32 mouse cellular contexts compared by ENCODE assay signal in the genomic region with DNA sequence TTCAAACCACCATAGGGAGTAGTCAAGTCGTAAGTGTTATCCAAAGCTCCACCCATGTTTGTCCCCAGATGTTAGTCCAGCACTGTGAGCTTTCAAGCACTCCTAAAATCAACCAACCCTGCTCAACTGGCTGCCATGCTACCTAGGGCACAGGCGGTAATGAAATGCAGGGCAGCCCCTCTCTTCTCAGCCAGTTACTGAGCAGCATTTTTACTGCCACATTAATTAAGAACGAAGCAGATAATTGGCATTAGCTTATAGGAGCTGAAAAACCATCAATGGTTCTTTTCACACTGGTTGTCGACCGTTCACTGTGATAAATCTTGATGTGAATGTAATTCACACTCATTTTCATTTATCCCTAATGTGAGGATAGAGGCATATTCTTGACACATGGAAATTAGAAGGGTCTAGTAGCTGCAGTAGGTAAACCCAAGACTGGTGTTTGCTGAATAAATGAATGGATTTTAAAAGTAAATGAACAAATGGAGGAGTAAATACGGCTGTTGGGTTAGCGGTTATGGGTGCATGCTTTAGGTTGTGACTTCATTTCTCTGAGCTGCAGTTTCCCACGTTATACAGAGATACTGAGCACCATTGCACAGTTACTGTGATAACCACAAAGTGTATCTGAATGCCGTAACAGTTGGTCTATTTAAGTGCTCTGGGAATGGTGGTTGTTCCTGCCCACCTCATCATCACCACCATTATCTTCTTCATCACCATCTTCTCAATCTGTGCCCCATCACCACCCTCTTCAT.
DNase-seq lines count a peak whose midpoint lies in the region; ATAC-seq and TF ChIP-seq lines count a peak whose summit lies in the region.
"Had no signal": no experiment of that assay in that cellular context is flagged by ENCODE, and none has a peak within 500 bp of the region (broad histone marks: within the 10 kb centered on the region; RNA-seq: fewer than 3 reads in every experiment).

No protein-coding gene starts in this region.

- no peaks in the 10 kb centered on the region for H3K79me3 ChIP-seq in C2C12 (ENCODE audit: low read depth)

- H3K27ac ChIP-seq in forebrain, embryonic 10.5 days: peak overlapping the region; percentile 82
- H3K27ac ChIP-seq in forebrain, postnatal 0 days (ENCODE audit: low read depth, low read length): no peak overlapping the region
- peak overlapping the region; percentile 68 for H3K27ac ChIP-seq in forebrain, embryonic 12.5 days
- H3K27ac ChIP-seq in limb, embryonic 10.5 days: peak overlapping the region; percentile 66; the same call in 1 of the 2 replicates
- H3K27ac ChIP-seq: embryonic facial prominence, embryonic 15.5 days; gastrocnemius, adult 2 months; hindbrain, embryonic 14.5 days; kidney, postnatal 0 days; liver, embryonic 14.5 days; macrophage had no signal

- no peaks in the 10 kb centered on the region for H3K9me3 ChIP-seq in forebrain, embryonic 10.5 days
- no peaks in the 10 kb centered on the region for H3K9me3 ChIP-seq in forebrain, postnatal 0 days (ENCODE audit: low read length)
- H3K9me3 ChIP-seq in forebrain, embryonic 12.5 days: no peaks in the 10 kb centered on the region
- no peaks in the 10 kb centered on the region for H3K9me3 ChIP-seq in limb, embryonic 10.5 days (replicated peaks)
- H3K9me3 ChIP-seq: embryonic facial prominence, embryonic 15.5 days had no signal

- no peaks in the 10 kb centered on the region for H3K79me2 ChIP-seq in C2C12 (ENCODE audit: control insufficient read depth, insufficient read depth)

- H3K4me2 ChIP-seq in forebrain, postnatal 0 days (ENCODE audit: low read depth): no peak overlapping the region
- no peak overlapping the region for H3K4me2 ChIP-seq in forebrain, embryonic 12.5 days
- H3K4me2 ChIP-seq: embryonic facial prominence, embryonic 15.5 days; heart, embryonic 11.5 days; hindbrain, embryonic 14.5 days had no signal

- no peak for TF ChIP-seq CTCF in forebrain, postnatal 0 days (IDR thresholded peaks at IDR 0.05; ENCODE audit: low read depth)
- no peak for TF ChIP-seq CTCF in C2C12 (IDR thresholded peaks at IDR 0.05; ENCODE audit: control insufficient read depth, insufficient read depth, insufficient read length)

- DNase-seq in forebrain, embryonic 10.5 days (ENCODE audit: extremely low spot score, low spot score): no peak
- DNase-seq in forebrain, postnatal 0 days: no peak
- no peak for DNase-seq in limb, embryonic 10.5 days (ENCODE audit: low spot score)
- no peak for DNase-seq in layer of hippocampus, postnatal 25 days (ENCODE audit: extremely low spot score in 1 of 2, low spot score in 1 of 2)
- DNase-seq in embryo, embryonic 10 days (ENCODE audit: low spot score): no peak
- DNase-seq: adrenal gland, postnatal 14 days; cerebellum, adult 11-12 months; cerebellum, adult 9-11 months; gastrocnemius, adult 2 months; gastrocnemius, postnatal 36 days; heart, adult 18-20 months; heart, postnatal 36 days; kidney, adult 18-20 months; kidney, postnatal 4 days; layer of hippocampus, postnatal 36 days; liver; lung, adult 2 months; lung, postnatal 10 days; midbrain, embryonic 14.5 days; right cerebral cortex, postnatal 25 days; spleen, adult 18-20 months; thymus, postnatal 25 days had no signal

- H3K4me1 ChIP-seq in forebrain, embryonic 10.5 days: peaks cover 65% of the 10 kb centered on the region
- no peaks in the 10 kb centered on the region for H3K4me1 ChIP-seq in forebrain, postnatal 0 days (ENCODE audit: insufficient read depth)
- peaks cover 24% of the 10 kb centered on the region for H3K4me1 ChIP-seq in forebrain, embryonic 12.5 days
- peaks cover 52% of the 10 kb centered on the region for H3K4me1 ChIP-seq in limb, embryonic 10.5 days
- H3K4me1 ChIP-seq: embryonic facial prominence, embryonic 15.5 days had no signal

- no peak; the same call in 1 of the 2 replicates for ATAC-seq in forebrain, postnatal 0 days
- ATAC-seq in forebrain, embryonic 12.5 days (ENCODE audit: low FRiP score): peak; percentile 79
- no peak for ATAC-seq in erythroblast, adult 5-6 weeks (replicated peaks; ENCODE audit: low FRiP score, poor library complexity, severe bottlenecking)

- 71% methylated on average over 9 of the region's 9 CpGs for WGBS in forebrain, embryonic 10.5 days
- WGBS in forebrain, postnatal 0 days: 24% methylated on average over 9 of the region's 9 CpGs
- 39% methylated on average over 9 of the region's 9 CpGs for WGBS in forebrain, embryonic 12.5 days
- WGBS in limb, embryonic 10.5 days: 67% methylated on average over 9 of the region's 9 CpGs

- peaks cover 3% of the 10 kb centered on the region; the same call in 1 of the 2 replicates for H3K36me3 ChIP-seq in forebrain, embryonic 10.5 days (replicated peaks)
- H3K36me3 ChIP-seq in forebrain, postnatal 0 days (ENCODE audit: insufficient read depth): peaks cover 3% of the 10 kb centered on the region; the same call in 1 of the 2 replicates
- H3K36me3 ChIP-seq in C2C12 (ENCODE audit: control insufficient read depth, insufficient read depth): no peaks in the 10 kb centered on the region
- no peaks in the 10 kb centered on the region for H3K36me3 ChIP-seq in forebrain, embryonic 12.5 days (replicated peaks)
- H3K36me3 ChIP-seq in limb, embryonic 10.5 days: no peaks in the 10 kb centered on the region
- H3K36me3 ChIP-seq: embryonic facial prominence, embryonic 15.5 days; G1E had no signal

- no peak overlapping the region for H3ac ChIP-seq in C2C12 (ENCODE audit: control insufficient read depth, insufficient read length, low read depth)

- H3K4me3 ChIP-seq in forebrain, embryonic 10.5 days: no peak overlapping the region
- H3K4me3 ChIP-seq in forebrain, postnatal 0 days (ENCODE audit: low read depth, low read length): no peak overlapping the region
- no peak overlapping the region for H3K4me3 ChIP-seq in C2C12 (ENCODE audit: insufficient read depth, poor library complexity, severe bottlenecking)
- no peak overlapping the region for H3K4me3 ChIP-seq in forebrain, embryonic 12.5 days (replicated peaks)
- no peak overlapping the region for H3K4me3 ChIP-seq in limb, embryonic 10.5 days
- H3K4me3 ChIP-seq: embryonic facial prominence, embryonic 15.5 days; gastrocnemius, adult 2 months had no signal

- peaks cover 6% of the 10 kb centered on the region for H3K27me3 ChIP-seq in forebrain, embryonic 10.5 days (ENCODE audit: poor library complexity, severe bottlenecking)
- no peaks in the 10 kb centered on the region for H3K27me3 ChIP-seq in forebrain, postnatal 0 days (ENCODE audit: insufficient read depth, low read length)
- no peaks in the 10 kb centered on the region for H3K27me3 ChIP-seq in C2C12 (ENCODE audit: control insufficient read depth, insufficient read depth, insufficient read length)
- H3K27me3 ChIP-seq in forebrain, embryonic 12.5 days: no peaks in the 10 kb centered on the region
- no peaks in the 10 kb centered on the region for H3K27me3 ChIP-seq in limb, embryonic 10.5 days (ENCODE audit: low read depth, poor library complexity, severe bottlenecking)
- H3K27me3 ChIP-seq: embryonic facial prominence, embryonic 15.5 days had no signal

- no peak overlapping the region for H3K9ac ChIP-seq in forebrain, postnatal 0 days
- H3K9ac ChIP-seq in forebrain, embryonic 12.5 days: no peak overlapping the region
- H3K9ac ChIP-seq: embryonic facial prominence, embryonic 15.5 days; hindbrain, embryonic 14.5 days; liver, embryonic 14.5 days had no signal

TF ChIP-seq in C2C12, 6 proteins besides CTCF, POLR2A, EP300 and RAD21:
- TF ChIP-seq MYOD1 (IDR thresholded peaks at IDR 0.05; ENCODE audit: control insufficient read depth, insufficient read length, low read depth) (peak; percentile 66), FOSL1 (IDR thresholded peaks at IDR 0.05; ENCODE audit: insufficient read depth, low read length, poor library complexity, severe bottlenecking) (no peak), MYOG (IDR thresholded peaks at IDR 0.05; ENCODE audit: control insufficient read depth, extremely low read depth, insufficient read length) (no peak)
